Mouse (Mus musculus) forebrain, embryonic 15.5 days (tissue): Measurements from ENCODE around the gene Tmem174. TPM values are rescaled to one million over a fixed set of nuclear protein-coding genes. Genes with fewer than 3 reads are reported as not detected.

Experiments used
- ATAC-seq: fragments of 200-750 bp; cut with Nextera tagmentation; replicated peaks from 2 replicates; pipeline ENCODE4 v1.8.0; 2017; ENCODE audit warnings: mild to moderate bottlenecking, moderate TSS enrichment, moderate library complexity
- H3K27ac ChIP-seq: fragments of 300-500 bp; sonication (generic); replicated peaks from 2 replicates; pipeline ENCODE4 v1.5.1; 2015; ENCODE audit warnings: mild to moderate bottlenecking, inconsistent platforms
- H3K27me3 ChIP-seq: fragments of 300-500 bp; sonication (generic); 2 replicates; pipeline ENCODE4 v1.6.1; 2015; ENCODE audit warnings: inconsistent platforms
- H3K36me3 ChIP-seq: fragments of 300-500 bp; sonication (generic); 2 replicates; pipeline ENCODE4 v1.6.1; 2015; ENCODE audit warnings: mild to moderate bottlenecking, inconsistent platforms
- H3K4me1 ChIP-seq: fragments of 300-500 bp; sonication (generic); 2 replicates; pipeline ENCODE4 v1.6.1; 2015; ENCODE audit warnings: inconsistent platforms
- H3K4me2 ChIP-seq: fragments of 300-500 bp; sonication (generic); replicated peaks from 2 replicates; pipeline ENCODE4 v1.6.1; 2015; ENCODE audit warnings: mild to moderate bottlenecking, inconsistent platforms
- H3K4me3 ChIP-seq: fragments of 300-500 bp; sonication (generic); 2 replicates; pipeline ENCODE4 v1.5.1; 2015; ENCODE audit warnings: mild to moderate bottlenecking, inconsistent platforms
- H3K9ac ChIP-seq: fragments of 300-500 bp; sonication (generic); replicated peaks from 2 replicates; pipeline ENCODE4 v1.6.1; 2015; ENCODE audit warnings: mild to moderate bottlenecking, inconsistent platforms
- H3K9me3 ChIP-seq: fragments of 300-500 bp; sonication (generic); 2 replicates; pipeline ENCODE4 v1.6.1; 2016; ENCODE audit warnings: inconsistent platforms
- WGBS: fragments of 180-500 bp; shearing (Covaris S2); methylation state at CpG from one replicate; pipeline ENCODE4 v1.1.7; 2015; ENCODE audit warnings: mixed read lengths; 5-methylcytosine and 5-hydroxymethylcytosine counted together
- polyA plus RNA-seq: library from polyadenylated mRNA; unstranded; fragments of >200 nt; fragmentation: Nextera tagmentation; extraction: Ambion mirVana; gene quantifications from 2 replicates; pipeline ENCODE4 v1.2.1, GENCODE M21; 2015

The Tmem174 gene
- polyA plus RNA-seq, 1 experiment from 2014 or later = not detected

DNA sequence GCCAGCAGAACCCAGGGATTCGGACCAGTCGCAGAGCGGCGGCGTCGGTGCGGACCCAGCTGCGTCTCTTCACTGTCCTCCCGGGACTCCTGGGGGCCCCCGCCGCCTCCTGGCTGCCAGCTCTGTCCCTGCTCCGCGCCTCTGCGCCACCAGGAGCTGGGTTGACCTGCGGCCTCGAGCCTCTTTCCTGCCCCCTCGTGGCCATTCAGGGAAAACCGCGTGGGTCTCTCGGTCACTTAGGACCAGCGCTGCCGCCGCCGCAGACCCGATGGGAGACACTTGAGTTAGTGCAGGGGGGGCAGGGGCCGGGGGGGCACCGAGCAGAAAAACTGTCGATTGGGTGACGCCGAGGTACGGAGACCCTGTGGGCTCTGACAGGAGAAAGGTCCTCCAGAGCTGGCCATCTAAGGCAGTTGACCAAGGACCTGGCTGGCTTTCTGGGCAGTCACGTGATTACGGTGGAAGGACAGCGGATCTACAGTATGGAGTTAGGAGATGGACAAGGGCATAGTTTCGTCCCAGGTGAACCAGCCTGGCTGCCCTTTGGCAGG, 48.2 kb downstream of the Tmem174 start:
- Histone ChIP-seq H3K27me3 (peaks cover 72% of the 10 kb centered on the region), H3K4me1 (peaks cover 9% of the 10 kb centered on the region), H3K9ac (0 out of 2 replicates have a peak overlapping the region, but pooled peaks have one; percentile 28), H3K36me3 (no peaks in the 10 kb centered on the region), H3K4me3 (peak overlapping the region; percentile 38), H3K9me3 (no peaks in the 10 kb centered on the region), H3K27ac (no peak overlapping the region), H3K4me2 (peak overlapping the region; percentile 64)
- peak; percentile 77 for ATAC-seq
- WGBS = 1% methylated on average over 35 of the region's 35 CpGs

DNA sequence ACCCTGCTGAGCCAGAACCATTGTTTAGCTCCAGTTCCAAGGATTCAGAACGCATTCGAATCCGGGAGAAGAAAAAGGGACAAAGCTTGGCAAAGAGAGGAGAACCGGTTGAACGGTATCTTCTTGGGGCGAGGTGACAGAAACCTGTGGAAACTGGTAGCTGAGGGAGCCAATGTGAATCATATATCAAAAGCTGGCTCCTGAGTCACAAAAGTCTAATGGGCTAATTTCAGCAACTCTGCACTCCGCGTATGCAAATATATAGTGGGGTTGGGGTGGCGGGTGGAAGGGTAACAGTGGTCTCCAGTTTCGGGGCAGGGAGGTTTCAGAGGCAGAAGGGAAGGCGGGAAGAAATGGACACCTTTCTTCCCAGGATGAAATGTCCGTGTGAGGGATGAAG, 48.7 kb downstream of the Tmem174 start:
- peaks cover 9% of the 10 kb centered on the region for H3K4me1 ChIP-seq
- H3K9ac ChIP-seq = 0 out of 2 replicates have a peak overlapping the region, but pooled peaks have one; percentile 28
- no peaks in the 10 kb centered on the region for H3K9me3 ChIP-seq
- no peak overlapping the region for H3K27ac ChIP-seq
- peaks cover 78% of the 10 kb centered on the region for H3K27me3 ChIP-seq
- ATAC-seq = peak; percentile 27; the same call in 1 of the 2 replicates
- H3K4me2 ChIP-seq = peak overlapping the region; percentile 64
- H3K36me3 ChIP-seq = no peaks in the 10 kb centered on the region
- WGBS = 4% methylated on average over 12 of the region's 12 CpGs
- peak overlapping the region; percentile 38 for H3K4me3 ChIP-seq

DNA sequence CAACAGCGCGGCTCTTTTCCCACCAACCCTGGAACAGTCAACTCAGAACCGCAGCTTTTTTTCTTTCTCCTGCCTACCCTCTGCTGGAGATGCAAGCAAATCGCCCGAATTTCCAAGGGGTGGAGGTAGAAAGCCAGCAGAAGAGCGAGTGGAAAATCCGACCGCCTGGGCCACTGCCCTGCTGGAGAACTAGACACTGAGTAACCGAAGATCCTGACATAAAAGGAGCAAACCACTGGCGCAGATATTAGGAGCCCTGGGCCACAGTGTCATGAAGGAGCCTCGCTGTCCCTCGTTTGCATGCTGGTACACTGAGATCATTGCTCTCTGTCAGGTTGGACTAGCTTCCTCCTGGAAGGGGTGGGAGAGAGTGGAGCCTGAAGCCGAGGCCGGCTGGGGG, 49.6 kb downstream of the Tmem174 start:
- Histone ChIP-seq H3K9ac (no peak overlapping the region), H3K27me3 (peaks cover 82% of the 10 kb centered on the region), H3K36me3 (no peaks in the 10 kb centered on the region), H3K27ac (no peak overlapping the region), H3K4me2 (no peak overlapping the region), H3K9me3 (no peaks in the 10 kb centered on the region), H3K4me3 (no peak overlapping the region), H3K4me1 (peaks cover 9% of the 10 kb centered on the region)
- 2% methylated on average over 14 of the region's 14 CpGs for WGBS
- ATAC-seq = 0 out of 2 replicates have a peak, but pooled peaks have one; percentile 9

DNA sequence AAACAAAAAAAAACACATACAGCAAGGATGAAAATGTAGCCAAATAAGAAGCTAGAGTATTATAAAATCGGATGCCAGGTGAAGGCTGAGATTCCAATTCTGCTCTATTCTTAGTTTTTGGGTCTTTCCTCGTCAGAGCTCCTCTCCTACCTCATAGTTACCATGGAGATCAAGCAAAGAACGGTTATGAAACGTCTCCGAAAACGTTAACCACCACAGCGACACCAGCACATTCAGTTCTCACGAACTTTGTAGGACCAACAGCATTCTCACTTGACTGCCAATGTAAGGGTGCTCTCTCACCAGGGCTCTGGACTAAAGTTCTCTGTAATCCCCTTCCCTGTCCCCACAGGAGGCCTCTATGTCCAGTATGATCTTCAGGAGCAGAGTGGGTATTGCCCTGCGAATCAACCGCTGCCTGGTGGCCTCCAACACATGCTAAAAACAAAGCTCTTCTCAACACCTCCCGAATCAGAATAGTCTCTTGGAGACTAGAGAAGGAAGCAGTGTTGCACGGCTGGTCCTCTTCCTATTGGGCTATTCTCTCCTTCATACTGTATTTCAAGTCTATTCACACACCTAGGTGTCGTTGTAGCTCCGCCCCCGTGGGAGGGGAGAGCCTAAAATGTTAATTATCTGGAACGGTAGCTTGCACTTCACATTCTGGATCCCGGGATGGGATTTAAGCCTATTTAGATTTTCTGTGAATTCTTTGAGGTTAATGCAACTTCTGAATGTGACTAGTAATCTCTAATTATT, 50.2 kb downstream of the Tmem174 start:
- Histone ChIP-seq H3K27ac (no peak overlapping the region), H3K9me3 (no peaks in the 10 kb centered on the region), H3K36me3 (no peaks in the 10 kb centered on the region), H3K9ac (no peak overlapping the region), H3K4me3 (no peak overlapping the region), H3K4me2 (no peak overlapping the region), H3K4me1 (peaks cover 9% of the 10 kb centered on the region), H3K27me3 (peaks cover 86% of the 10 kb centered on the region)
- ATAC-seq = no peak
- 22% methylated on average over 17 of the region's 17 CpGs for WGBS

Other genes with a start within 250 kb of the Tmem174 start
- 0.59 and 1.4 TPM in 2 replicates for gene Gm10320, start 145.4 kb downstream of the Tmem174 start, polyA plus RNA-seq
- not detected in 2 replicates for gene Tmem171, start 57.4 kb upstream of the Tmem174 start, polyA plus RNA-seq
- 29.2 and 30.6 TPM in 2 replicates for gene Fcho2, start 178.0 kb upstream of the Tmem174 start, polyA plus RNA-seq